Mouse (Mus musculus): ENCODE measurements around the gene Slit2.

GRCm38 (mm10) chr5:48129981-48130380, 147.0 kb downstream of the Slit2 start:
- TF ChIP-seq CTCF (IDR thresholded peaks at IDR 0.05; ENCODE audit: low read depth) (no peak), EP300 (optimal IDR thresholded peaks at IDR 0.05) (no peak)

All from stomach, postnatal 0 days (tissue).